Mouse (Mus musculus): Measurements from ENCODE around the gene BC024978. TPM values are rescaled to one million over a fixed set of nuclear protein-coding genes. Genes with fewer than 3 reads are reported as not detected.
A peak's percentile ranks its signal among the peaks of the same experiment; 100 is the strongest.
"Not testable (repeated sequence)": the region's sequence is repeated elsewhere in the genome, so short reads cannot be mapped to it uniquely, and the experiment has no call there.

Gene BC024978
- polyA plus RNA-seq, 1 experiment from 2014 or later = 4.5 TPM

- H3K36me3 ChIP-seq (ENCODE audit: control insufficient read depth, insufficient read depth, low read length) = no peaks in the 10 kb centered on the region
- peak within 1 kb of the TSS; percentile 56 for H3K4me2 ChIP-seq (replicated peaks; ENCODE audit: low read depth, low read length)
- H3K4me1 ChIP-seq (ENCODE audit: control insufficient read depth, insufficient read depth, low read length) = peaks cover 9% of the 10 kb centered on the region
- under 1% methylated on average over 25 of the region's 25 CpGs for WGBS
- H3K27me3 ChIP-seq (ENCODE audit: control insufficient read depth, insufficient read depth, low read length) = no peaks in the 10 kb centered on the region
- no peaks in the 10 kb centered on the region for H3K9me3 ChIP-seq (ENCODE audit: control insufficient read depth, low read depth, low read length)
- H3K27ac ChIP-seq (ENCODE audit: low read length) = peak within 1 kb of the TSS; percentile 56; the same call in 1 of the 2 replicates
- H3K9ac ChIP-seq (replicated peaks; ENCODE audit: low read depth, low read length) = peak within 1 kb of the TSS; percentile 31; the same call in 1 of the 2 replicates
- ATAC-seq (ENCODE audit: insufficient number of reproducible peaks, insufficient read depth, low FRiP score, low read depth) = peak; percentile 93
- H3K4me3 ChIP-seq (ENCODE audit: low read depth, low read length) = peak within 1 kb of the TSS; percentile 44
These were observed 37.2 kb downstream of the BC024978 start, which contains the start of gene Coq8b for GRCm38 (mm10) chr7:27232781-27233281. Gene Coq8b (plus strand): TSS chr7:27233023.

GRCm38 (mm10) chr7:27233300-27233699 lies 37.7 kb downstream of the BC024978 start:
- H3K27me3 ChIP-seq (ENCODE audit: control insufficient read depth, insufficient read depth, low read length) = no peaks in the 10 kb centered on the region
- WGBS = 5% methylated on average over 6 of the region's 6 CpGs
- H3K4me3 ChIP-seq (ENCODE audit: low read depth, low read length) = peak overlapping the region; percentile 44
- peak overlapping the region; percentile 31; the same call in 1 of the 2 replicates for H3K9ac ChIP-seq (replicated peaks; ENCODE audit: low read depth, low read length)
- peak overlapping the region; percentile 56; the same call in 1 of the 2 replicates for H3K27ac ChIP-seq (ENCODE audit: low read length)
- H3K9me3 ChIP-seq (ENCODE audit: control insufficient read depth, low read depth, low read length) = no peaks in the 10 kb centered on the region
- no peaks in the 10 kb centered on the region for H3K36me3 ChIP-seq (ENCODE audit: control insufficient read depth, insufficient read depth, low read length)
- peak overlapping the region; percentile 56 for H3K4me2 ChIP-seq (replicated peaks; ENCODE audit: low read depth, low read length)
- peaks cover 9% of the 10 kb centered on the region for H3K4me1 ChIP-seq (ENCODE audit: control insufficient read depth, insufficient read depth, low read length)
- ATAC-seq (ENCODE audit: insufficient number of reproducible peaks, insufficient read depth, low FRiP score, low read depth) = no peak

GRCm38 (mm10) chr7:27235726-27236125 lies 40.1 kb downstream of the BC024978 start:
- H3K36me3 ChIP-seq (ENCODE audit: control insufficient read depth, insufficient read depth, low read length) = peaks cover 7% of the 10 kb centered on the region; the same call in 1 of the 2 replicates
- H3K9me3 ChIP-seq (ENCODE audit: control insufficient read depth, low read depth, low read length) = no peaks in the 10 kb centered on the region
- H3K4me3 ChIP-seq (ENCODE audit: low read depth, low read length) = no peak overlapping the region
- no peak overlapping the region for H3K4me2 ChIP-seq (replicated peaks; ENCODE audit: low read depth, low read length)
- H3K27me3 ChIP-seq (ENCODE audit: control insufficient read depth, insufficient read depth, low read length) = no peaks in the 10 kb centered on the region
- H3K9ac ChIP-seq (replicated peaks; ENCODE audit: low read depth, low read length) = no peak overlapping the region
- 82% methylated on average over 2 of the region's 2 CpGs for WGBS
- H3K4me1 ChIP-seq (ENCODE audit: control insufficient read depth, insufficient read depth, low read length) = peaks cover 9% of the 10 kb centered on the region
- no peak for ATAC-seq (ENCODE audit: insufficient number of reproducible peaks, insufficient read depth, low FRiP score, low read depth)
- no peak overlapping the region for H3K27ac ChIP-seq (ENCODE audit: low read length)

GRCm38 (mm10) chr7:27237527-27237926 lies 41.9 kb downstream of the BC024978 start:
- Histone ChIP-seq H3K36me3 (ENCODE audit: control insufficient read depth, insufficient read depth, low read length) (peaks cover 15% of the 10 kb centered on the region; the same call in 1 of the 2 replicates), H3K9ac (replicated peaks; ENCODE audit: low read depth, low read length) (no peak overlapping the region), H3K9me3 (ENCODE audit: control insufficient read depth, low read depth, low read length) (no peaks in the 10 kb centered on the region), H3K27ac (ENCODE audit: low read length) (no peak overlapping the region), H3K4me1 (ENCODE audit: control insufficient read depth, insufficient read depth, low read length) (peaks cover 9% of the 10 kb centered on the region), H3K27me3 (ENCODE audit: control insufficient read depth, insufficient read depth, low read length) (no peaks in the 10 kb centered on the region), H3K4me3 (ENCODE audit: low read depth, low read length) (no peak overlapping the region), H3K4me2 (replicated peaks; ENCODE audit: low read depth, low read length) (no peak overlapping the region)
- 79% methylated on average over 2 of the region's 2 CpGs for WGBS
- ATAC-seq (ENCODE audit: insufficient number of reproducible peaks, insufficient read depth, low FRiP score, low read depth) = no peak

GRCm38 (mm10) chr7:27238568-27238967 lies 43.0 kb downstream of the BC024978 start:
- H3K4me2 ChIP-seq (replicated peaks; ENCODE audit: low read depth, low read length) = no peak overlapping the region
- H3K9ac ChIP-seq (replicated peaks; ENCODE audit: low read depth, low read length) = no peak overlapping the region
- H3K9me3 ChIP-seq (ENCODE audit: control insufficient read depth, low read depth, low read length) = no peaks in the 10 kb centered on the region
- WGBS = 85% methylated on average over 5 of the region's 5 CpGs
- no peak overlapping the region for H3K4me3 ChIP-seq (ENCODE audit: low read depth, low read length)
- H3K27ac ChIP-seq (ENCODE audit: low read length) = no peak overlapping the region
- peaks cover 6% of the 10 kb centered on the region for H3K4me1 ChIP-seq (ENCODE audit: control insufficient read depth, insufficient read depth, low read length)
- peaks cover 20% of the 10 kb centered on the region; the same call in 1 of the 2 replicates for H3K36me3 ChIP-seq (ENCODE audit: control insufficient read depth, insufficient read depth, low read length)
- H3K27me3 ChIP-seq (ENCODE audit: control insufficient read depth, insufficient read depth, low read length) = no peaks in the 10 kb centered on the region
- ATAC-seq (ENCODE audit: insufficient number of reproducible peaks, insufficient read depth, low FRiP score, low read depth) = no peak

- H3K27ac ChIP-seq (ENCODE audit: low read length) = no peak overlapping the region
- no peaks in the 10 kb centered on the region for H3K4me1 ChIP-seq (ENCODE audit: control insufficient read depth, insufficient read depth, low read length)
- H3K9me3 ChIP-seq (ENCODE audit: control insufficient read depth, low read depth, low read length) = no peaks in the 10 kb centered on the region
- 51% methylated on average over 8 of the region's 8 CpGs for WGBS
- no peaks in the 10 kb centered on the region for H3K27me3 ChIP-seq (ENCODE audit: control insufficient read depth, insufficient read depth, low read length)
- ATAC-seq (ENCODE audit: insufficient number of reproducible peaks, insufficient read depth, low FRiP score, low read depth) = no peak
- H3K9ac ChIP-seq (replicated peaks; ENCODE audit: low read depth, low read length) = no peak overlapping the region
- no peak overlapping the region for H3K4me2 ChIP-seq (replicated peaks; ENCODE audit: low read depth, low read length)
- no peak overlapping the region for H3K4me3 ChIP-seq (ENCODE audit: low read depth, low read length)
- peaks cover 22% of the 10 kb centered on the region for H3K36me3 ChIP-seq (ENCODE audit: control insufficient read depth, insufficient read depth, low read length)
These were observed 47.6 kb downstream of the BC024978 start for GRCm38 (mm10) chr7:27243211-27243610.

- H3K27me3 ChIP-seq (ENCODE audit: control insufficient read depth, insufficient read depth, low read length); ATAC-seq (ENCODE audit: insufficient number of reproducible peaks, insufficient read depth, low FRiP score, low read depth); H3K4me3 ChIP-seq (ENCODE audit: low read depth, low read length); H3K4me1 ChIP-seq (ENCODE audit: control insufficient read depth, insufficient read depth, low read length); H3K9ac ChIP-seq (replicated peaks; ENCODE audit: low read depth, low read length); H3K27ac ChIP-seq (ENCODE audit: low read length); H3K4me2 ChIP-seq (replicated peaks; ENCODE audit: low read depth, low read length); H3K9me3 ChIP-seq (ENCODE audit: control insufficient read depth, low read depth, low read length): not testable (repeated sequence)
- WGBS = 88% methylated on average over 2 of the region's 2 CpGs
- H3K36me3 ChIP-seq (ENCODE audit: control insufficient read depth, insufficient read depth, low read length) = peaks cover 22% of the 10 kb centered on the region
These were observed 48.5 kb downstream of the BC024978 start for GRCm38 (mm10) chr7:27244088-27244487.

GRCm38 (mm10) chr7:27249146-27249545 lies 53.6 kb downstream of the BC024978 start:
- WGBS = 92% methylated on average over 2 of the region's 2 CpGs
- Histone ChIP-seq H3K36me3 (ENCODE audit: control insufficient read depth, insufficient read depth, low read length) (peaks cover 4% of the 10 kb centered on the region; the same call in 1 of the 2 replicates), H3K4me1 (ENCODE audit: control insufficient read depth, insufficient read depth, low read length) (no peaks in the 10 kb centered on the region), H3K9ac (replicated peaks; ENCODE audit: low read depth, low read length) (no peak overlapping the region), H3K27ac (ENCODE audit: low read length) (no peak overlapping the region), H3K27me3 (ENCODE audit: control insufficient read depth, insufficient read depth, low read length) (no peaks in the 10 kb centered on the region), H3K4me2 (replicated peaks; ENCODE audit: low read depth, low read length) (no peak overlapping the region), H3K4me3 (ENCODE audit: low read depth, low read length) (no peak overlapping the region), H3K9me3 (ENCODE audit: control insufficient read depth, low read depth, low read length) (no peaks in the 10 kb centered on the region)
- ATAC-seq (ENCODE audit: insufficient number of reproducible peaks, insufficient read depth, low FRiP score, low read depth) = no peak

- Histone ChIP-seq H3K4me1 (ENCODE audit: control insufficient read depth, insufficient read depth, low read length) (no peaks in the 10 kb centered on the region), H3K36me3 (ENCODE audit: control insufficient read depth, insufficient read depth, low read length) (peaks cover 4% of the 10 kb centered on the region; the same call in 1 of the 2 replicates), H3K27ac (ENCODE audit: low read length) (no peak overlapping the region), H3K27me3 (ENCODE audit: control insufficient read depth, insufficient read depth, low read length) (no peaks in the 10 kb centered on the region), H3K4me3 (ENCODE audit: low read depth, low read length) (no peak overlapping the region), H3K9ac (replicated peaks; ENCODE audit: low read depth, low read length) (no peak overlapping the region), H3K9me3 (ENCODE audit: control insufficient read depth, low read depth, low read length) (no peaks in the 10 kb centered on the region), H3K4me2 (replicated peaks; ENCODE audit: low read depth, low read length) (no peak overlapping the region)
- WGBS = 83% methylated on average over 5 of the region's 5 CpGs
- ATAC-seq (ENCODE audit: insufficient number of reproducible peaks, insufficient read depth, low FRiP score, low read depth) = no peak
These were observed 54.3 kb downstream of the BC024978 start for GRCm38 (mm10) chr7:27249928-27250327.

Data from stomach, embryonic 14.5 days (tissue).